Mouse (Mus musculus) heart, postnatal 25 days (tissue): Measurements from ENCODE around the gene Ltc4s. TPM values are rescaled to one million over a fixed set of nuclear protein-coding genes. Genes with fewer than 3 reads are reported as not detected.
A peak's percentile ranks its signal among the peaks of the same experiment; 100 is the strongest.

Experiments used
- DNase-seq: peaks from one replicate; pipeline ENCODE4 v3.0.0; 2022; ENCODE audit warnings: low spot score
- intact Hi-C: fragments of 180-260 bp; cut with DNase I; formaldehyde crosslinking; loops from one replicate; pipeline ENCODE4 v1.15.1; 2025
- total RNA-seq, 2 experiments: library from RNA; stranded (reverse); gene quantifications; 2 replicates each; pipeline ENCODE4 v1.2.3; 2021

The Ltc4s gene
- total RNA-seq, 2 experiments from 2014 or later: 4.8 to 7.8 TPM

DNA sequence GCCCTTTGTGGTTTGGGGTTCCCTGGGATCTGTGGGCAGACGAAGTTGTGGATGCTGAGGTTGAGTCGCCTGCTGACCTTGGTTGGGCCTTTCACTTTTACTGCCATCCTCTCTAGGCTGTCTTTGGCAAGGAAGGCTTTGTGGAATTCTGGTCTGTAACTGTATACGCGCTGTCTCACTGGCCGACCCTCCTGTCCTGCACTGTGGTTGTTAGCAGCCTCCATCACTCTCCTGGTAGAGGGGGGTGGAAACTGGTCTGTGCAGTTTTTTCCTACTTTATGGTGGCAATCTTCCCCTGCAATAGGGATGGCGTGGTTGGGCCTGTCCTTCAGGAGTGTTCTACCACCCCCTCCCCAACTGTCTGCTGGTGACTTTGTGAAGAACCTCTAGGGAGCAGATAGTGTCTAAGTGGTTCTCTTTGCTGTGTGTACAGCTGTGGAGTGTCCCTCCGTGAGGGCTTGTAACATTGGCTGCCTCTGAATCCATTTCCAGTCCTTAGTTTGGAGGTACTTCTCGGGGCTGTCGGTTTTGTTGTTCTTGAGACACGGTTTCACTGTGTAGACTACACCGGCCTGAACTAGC, 14.4 kb upstream of the Ltc4s start:
- no peak for DNase-seq
- intact Hi-C loops: no loop called here

DNA sequence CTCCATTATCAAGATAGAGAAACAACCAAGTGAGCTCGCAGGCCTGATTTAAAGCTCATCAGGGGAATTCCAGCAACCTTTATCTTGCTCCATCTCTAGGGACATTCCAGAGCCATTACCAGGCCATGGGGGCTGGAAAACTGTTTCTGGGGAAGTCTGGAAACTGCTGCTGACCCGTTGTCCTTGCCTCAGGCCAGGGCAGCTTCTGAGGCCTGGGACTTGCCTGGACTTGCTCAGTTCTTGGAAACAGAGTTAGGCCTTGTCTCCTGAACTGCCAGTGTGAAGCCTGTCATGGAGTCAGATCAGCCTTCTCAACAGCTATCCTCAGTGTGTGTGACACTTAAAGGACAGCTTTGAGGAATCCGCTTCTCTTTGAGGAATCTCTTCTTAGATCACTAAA, 13.8 kb upstream of the Ltc4s start:
- DNase-seq: no peak
- intact Hi-C loops: no loop called here

DNA sequence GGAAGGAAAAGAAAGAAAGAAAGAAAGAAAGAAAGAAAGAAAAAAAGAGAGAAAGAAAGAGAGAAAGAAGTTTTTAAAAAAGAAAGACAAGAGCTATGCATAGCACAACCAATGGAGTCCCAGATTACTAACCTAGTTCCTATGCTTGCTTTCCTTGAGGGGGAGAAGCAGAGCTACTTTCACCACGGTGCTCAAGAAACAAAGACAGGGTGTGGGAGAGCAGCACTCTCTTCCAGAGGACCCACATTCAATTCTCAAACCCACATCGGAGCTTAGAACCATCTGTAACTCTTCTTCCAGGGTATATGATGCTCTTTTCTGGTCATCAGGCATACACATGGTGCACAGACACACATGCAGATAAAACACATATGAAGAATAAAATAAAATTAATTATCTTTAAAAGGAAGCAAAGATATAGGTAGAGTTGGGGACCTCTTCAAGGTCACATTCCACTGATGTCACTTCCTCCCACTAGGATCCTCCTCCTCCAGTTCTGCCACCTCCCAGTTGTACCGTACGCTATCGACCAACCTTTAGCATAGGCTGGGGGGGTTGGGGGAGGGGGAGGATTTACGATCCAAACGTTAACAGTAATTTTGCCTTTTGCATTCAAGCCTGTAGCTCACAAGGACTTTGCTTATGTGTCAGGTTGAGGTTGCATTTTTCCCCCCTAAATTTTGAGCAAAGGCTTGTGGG, 10.2 kb upstream of the Ltc4s start:
- no peak for DNase-seq
- intact Hi-C loops: no loop called here

DNA sequence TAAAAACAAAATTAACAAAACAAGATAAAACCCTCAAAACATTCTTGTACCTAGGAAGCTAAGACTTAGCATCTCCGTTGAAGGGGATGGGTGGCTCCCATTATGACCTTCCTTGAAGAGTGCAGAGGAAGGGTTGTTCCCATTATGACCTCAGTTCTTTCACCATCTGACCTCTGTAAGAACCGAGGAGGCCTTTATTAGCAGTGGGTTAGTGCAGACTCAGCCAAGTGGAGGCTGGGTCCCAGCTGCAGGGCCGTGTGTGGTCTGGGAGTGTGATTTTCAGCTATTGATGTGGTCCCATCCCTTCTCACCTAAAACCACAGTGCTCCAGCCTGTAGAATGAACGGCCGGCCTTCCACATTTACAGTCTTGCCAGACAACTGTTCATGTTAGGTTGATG, 6.9 kb upstream of the Ltc4s start:
- no peak for DNase-seq
- intact Hi-C loops: no loop called here

DNA sequence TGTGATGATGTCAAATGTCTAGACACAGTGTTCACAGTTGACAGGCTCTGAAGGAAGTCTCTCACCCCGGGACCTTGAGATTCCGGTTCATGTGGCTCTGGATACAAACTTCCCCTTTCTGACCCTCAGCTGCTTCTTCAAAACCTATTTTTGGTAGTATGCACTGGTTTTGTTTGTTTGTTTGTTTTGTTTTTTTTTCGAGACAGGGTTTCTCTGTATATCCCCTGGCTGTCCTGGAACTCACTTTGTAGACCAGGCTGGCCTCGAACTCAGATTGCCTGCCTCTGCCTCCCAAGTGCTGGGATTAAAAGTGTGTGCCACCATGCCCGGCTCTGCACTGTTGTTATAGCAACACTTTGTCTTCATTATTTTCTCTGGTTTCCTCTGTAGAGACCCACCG, 5.5 kb upstream of the Ltc4s start:
- intact Hi-C loops: no loop called here
- no peak for DNase-seq

DNA sequence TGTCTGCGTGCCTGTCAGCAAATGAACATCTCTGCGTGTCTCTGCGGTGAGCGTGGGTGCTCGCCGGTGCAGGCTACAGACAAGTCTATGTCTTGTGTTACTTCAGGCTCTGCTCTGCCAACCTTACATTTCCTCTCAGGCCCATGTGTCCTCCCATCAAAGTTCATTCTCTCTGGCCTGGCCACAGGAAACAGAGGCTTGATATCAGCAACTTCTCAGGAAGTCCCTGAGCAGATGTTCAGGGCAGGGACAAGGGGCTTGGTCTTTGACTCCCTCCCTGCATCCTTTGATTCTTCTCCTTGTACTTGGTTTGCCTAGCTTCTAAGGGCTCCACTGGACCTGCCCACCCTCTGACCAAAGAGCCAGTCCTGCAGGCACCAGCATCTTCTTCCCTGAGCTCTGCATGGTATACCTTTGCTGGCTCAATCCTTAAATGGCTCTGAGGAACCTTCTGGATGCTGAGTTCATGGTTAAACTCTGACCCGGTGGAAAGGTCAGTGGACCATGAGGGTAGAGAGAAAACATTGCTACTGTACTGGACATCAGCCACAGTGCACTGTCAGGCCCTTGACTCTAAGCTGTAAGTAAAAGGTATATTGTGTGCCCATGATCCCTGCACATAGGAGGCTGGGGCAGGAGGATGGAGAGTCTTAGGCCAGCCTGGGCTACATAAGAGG, 2.0 kb upstream of the Ltc4s start:
- intact Hi-C loops: no loop called here
- DNase-seq: no peak

DNA sequence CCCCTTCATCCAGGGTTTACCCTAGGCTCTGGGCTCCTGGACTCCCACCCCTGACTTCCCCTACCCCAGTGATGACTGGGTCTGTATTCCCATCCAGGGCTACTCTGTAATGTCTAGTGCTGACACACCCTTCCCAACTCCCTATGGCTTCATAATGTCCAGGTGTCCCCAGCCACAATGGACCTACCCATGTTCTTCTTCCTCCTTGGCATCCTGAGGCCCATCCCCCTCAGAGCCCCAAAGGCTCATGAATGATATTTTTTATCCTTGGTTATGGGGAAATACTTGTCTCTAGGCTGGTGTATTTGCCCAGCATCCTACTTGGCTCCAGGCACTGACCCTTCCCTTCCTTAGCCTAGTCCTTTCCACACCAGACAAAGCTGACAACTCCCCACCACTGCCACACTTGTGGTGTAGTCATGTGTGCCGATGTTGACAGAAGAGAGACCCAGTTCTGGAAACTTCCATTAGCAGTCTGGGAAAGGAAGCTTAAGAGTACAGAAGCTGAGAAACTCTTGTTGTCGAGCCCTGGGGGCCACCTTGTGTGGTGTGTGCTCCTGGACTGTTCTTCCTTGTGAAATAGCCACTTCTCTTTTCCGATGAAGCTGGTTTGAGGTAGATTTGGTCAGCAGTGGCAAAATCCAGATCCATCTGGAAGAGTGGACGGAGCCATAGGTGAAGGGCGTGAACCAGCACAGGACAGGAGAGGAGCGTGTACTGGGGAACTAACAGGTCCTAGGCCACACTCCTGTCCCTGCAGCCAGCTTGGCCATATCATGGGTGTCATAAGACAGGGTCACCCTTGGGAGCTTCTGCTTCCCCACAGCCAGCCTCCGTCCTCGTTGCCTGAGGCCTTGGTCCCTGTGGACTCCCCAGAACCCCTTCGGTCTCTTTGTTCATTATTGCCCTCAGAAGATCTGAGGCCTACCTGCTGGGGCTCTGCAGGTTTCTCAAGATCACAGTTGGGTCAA, 690 bp upstream of the Ltc4s start:
- intact Hi-C loops: loop anchor here (5.0 kb wide), 1 partner anchor 123 kb away; no protein-coding TSS in a partner anchor
- DNase-seq: no peak

DNA sequence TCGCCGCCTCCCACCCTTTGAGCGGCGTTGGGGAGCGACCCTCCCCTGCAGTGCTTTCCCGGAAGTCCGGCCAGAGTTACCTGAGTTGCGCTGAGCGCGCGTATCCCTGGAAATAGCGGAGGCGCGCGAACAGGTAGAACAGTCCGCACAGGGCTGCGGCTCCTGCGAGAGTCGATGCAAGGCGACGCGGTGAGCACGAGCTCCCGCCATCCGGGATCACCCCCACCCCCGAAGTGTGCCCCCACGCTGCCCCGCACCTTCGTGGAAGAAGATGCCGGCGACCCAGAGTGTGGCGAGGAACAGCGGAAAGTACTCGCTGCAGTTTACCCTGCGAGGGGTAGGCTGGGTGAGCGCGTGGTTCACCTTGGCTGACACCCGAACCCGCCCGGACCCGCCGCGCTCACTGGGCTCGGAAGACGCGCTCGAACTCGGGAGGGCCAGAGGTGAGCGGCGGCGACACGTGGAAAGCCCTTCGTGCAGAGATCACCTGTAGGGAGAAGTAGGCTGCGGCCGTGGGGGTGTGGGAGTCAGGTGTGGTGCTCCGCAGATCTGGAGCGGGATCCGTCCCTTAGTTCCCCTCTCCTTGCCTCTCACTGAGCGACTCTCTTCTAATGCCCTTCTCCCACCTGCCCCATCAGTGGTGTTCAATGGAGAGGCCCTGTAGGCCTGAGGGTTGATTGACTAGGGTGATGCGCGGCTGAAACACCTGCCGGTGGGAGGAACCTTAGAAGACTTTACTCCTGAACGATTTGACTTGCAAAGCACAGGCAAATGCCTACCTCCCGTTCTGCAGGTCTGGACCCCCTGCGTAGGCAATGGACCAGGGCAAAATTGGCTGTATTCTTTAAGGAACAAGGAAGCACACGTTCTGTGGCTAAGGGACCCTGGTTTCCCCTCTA, 1.2 kb downstream of the Ltc4s start:
- intact Hi-C loops: loop anchor here (2.0 to 5.0 kb wide), 2 partner anchors 54 to 125 kb away; no protein-coding TSS in a partner anchor
- DNase-seq: no peak

DNA sequence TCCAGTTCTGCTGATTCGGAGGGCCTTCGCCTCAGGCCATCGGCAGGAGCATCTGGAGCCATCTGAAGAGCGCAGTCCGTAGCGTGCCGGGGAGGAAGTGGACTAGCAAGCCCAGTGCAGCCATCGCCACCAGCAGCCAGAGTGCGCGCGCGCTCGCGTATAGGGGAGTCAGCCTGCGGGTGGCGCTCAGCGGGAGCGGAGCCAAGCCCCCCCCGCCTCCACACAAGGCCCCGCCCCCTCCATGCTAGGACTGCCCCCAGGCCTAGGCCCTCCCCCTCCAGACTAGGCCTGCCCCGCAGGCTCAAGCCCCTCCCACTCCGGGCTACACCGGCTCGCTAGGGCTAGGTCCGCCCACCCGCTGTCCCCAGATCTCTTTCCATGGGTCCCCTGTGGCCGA, 1.9 kb downstream of the Ltc4s start:
- peak; percentile 77 for DNase-seq
- intact Hi-C loops: loop anchor here (2.0 to 5.0 kb wide), 2 partner anchors 54 to 126 kb away; no protein-coding TSS in a partner anchor

DNA sequence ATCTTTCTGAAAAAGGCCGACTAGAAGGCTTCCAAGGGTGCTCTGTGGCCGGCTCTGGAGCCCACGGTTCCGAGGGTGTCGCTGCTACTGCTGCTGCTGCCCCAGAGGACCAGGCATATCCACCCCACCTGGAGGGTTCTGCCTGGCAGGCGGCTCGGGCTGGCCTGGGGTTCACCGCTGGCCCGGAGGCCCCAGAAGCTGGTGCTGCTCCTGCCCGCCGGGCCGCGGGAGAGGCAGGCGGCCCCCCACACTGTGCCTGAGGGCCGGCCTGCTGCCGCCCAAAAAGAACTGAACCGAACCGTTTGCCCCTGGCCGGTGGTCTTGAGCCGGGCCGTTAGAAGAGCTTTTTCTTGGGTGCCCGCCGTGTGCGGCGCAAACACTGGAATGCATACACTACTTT, 3.8 kb downstream of the Ltc4s start:
- intact Hi-C loops: loop anchor here (5.0 kb wide), 2 partner anchors 128 to 247 kb away; no protein-coding TSS in a partner anchor
- no peak for DNase-seq

DNA sequence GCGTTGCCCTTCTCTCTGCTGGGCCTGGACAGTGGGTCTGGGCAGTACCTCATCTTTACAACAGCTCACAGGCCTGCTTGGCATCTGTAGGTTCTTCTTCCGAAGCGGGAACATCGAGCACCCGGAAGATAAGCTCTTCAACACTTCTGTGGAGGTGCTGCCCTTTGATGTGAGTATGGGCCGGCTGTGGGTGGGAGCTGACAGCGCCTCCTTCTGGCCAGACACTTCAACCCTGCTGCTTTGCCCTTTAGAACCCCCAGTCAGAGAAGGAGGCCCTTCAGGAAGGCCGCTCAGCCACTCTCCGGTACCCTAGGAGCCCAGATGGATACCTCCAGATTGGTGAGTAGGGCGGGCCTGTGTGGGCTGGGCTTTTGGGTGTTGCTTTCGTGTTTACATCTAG, 4.4 kb downstream of the Ltc4s start:
- no peak for DNase-seq
- intact Hi-C loops: loop anchor here (5.0 kb wide), 1 partner anchor 247 kb away; no protein-coding TSS in a partner anchor

DNA sequence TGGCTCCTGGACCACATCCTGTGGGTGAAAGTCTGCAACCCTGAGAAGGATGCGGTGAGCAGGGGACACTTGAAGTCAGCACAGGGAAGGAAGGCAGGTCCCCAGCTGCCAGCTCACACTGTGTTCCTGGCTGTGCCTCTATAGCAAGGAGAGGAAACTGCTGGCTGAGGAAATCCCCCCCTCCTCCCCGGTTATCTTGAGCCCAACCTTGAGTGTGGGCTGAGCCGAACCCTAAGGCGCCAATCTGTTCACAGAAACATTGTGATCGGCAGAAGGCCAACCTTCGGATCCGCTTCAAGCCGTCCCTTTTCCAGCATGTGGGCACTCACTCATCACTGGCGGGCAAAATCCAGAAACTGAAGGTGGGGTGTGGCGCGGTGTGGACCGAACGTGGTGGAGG, 5.4 kb downstream of the Ltc4s start:
- intact Hi-C loops: loop anchor here (5.0 kb wide), 1 partner anchor 246 kb away; no protein-coding TSS in a partner anchor

DNA sequence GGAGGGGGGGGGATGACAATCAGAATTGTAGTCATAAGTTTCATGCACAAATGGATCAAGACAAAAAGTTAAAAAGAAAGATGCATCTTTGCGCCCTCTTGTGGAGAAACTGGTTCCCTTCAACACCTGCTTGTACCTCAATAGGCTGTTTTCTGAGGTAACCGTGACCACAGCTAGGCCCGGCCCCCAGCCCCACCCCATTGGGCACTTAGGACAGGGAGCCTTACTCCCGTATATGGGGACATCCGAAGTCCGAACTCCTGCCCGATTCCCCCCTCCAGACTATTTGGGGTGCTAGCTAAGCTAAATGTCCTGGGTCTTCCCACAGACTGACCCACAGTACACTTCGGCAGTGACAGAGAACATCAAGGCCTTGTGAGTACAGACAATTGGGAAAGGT, 7.0 kb downstream of the Ltc4s start:
- intact Hi-C loops: loop anchor here (2.0 to 5.0 kb wide), 2 partner anchors 71 to 244 kb away; no protein-coding TSS in a partner anchor
- DNase-seq: no peak

More for the DNA sequence above, 5.4 kb downstream of the Ltc4s start:
- DNase-seq: no peak

DNA sequence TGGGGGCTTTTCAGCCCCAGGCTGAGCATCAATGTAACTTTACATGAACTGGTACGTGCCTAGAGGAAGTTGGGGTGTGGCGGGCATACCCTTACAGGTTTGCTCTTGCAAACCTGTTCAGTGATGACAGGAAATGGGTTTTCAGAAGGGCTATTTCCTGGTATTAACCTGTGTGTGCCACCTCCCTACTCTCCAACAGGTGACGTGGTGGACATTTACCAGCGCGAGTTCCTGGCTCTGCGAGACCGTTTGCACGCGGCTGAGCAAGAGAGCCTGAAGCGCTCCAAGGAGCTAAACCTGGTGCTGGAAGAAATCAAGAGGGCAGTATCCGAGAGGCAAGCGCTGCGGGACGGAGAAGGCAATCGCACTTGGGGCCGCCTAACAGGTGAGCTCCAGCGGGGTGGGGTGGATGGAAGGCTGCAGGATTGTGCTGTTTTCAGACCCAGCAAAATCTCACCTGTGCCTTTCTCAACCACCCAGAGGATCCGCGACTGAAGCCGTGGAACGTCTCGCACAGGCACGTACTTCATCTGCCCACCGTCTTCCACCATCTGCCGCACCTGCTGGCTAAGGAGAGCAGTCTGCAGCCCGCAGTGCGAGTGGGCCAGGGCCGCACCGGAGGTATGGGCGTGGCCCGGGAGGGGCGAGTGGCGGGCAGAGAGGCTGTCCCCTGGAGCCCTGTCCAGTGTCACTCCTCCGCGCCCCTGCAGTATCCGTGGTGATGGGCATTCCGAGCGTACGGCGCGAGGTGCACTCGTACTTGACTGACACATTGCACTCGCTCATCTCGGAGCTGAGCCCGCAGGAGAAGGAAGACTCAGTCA, 7.7 kb downstream of the Ltc4s start:
- intact Hi-C loops: loop anchor here (2.0 to 5.0 kb wide), 2 partner anchors 70 to 243 kb away; no protein-coding TSS in a partner anchor
- no peak for DNase-seq

DNA sequence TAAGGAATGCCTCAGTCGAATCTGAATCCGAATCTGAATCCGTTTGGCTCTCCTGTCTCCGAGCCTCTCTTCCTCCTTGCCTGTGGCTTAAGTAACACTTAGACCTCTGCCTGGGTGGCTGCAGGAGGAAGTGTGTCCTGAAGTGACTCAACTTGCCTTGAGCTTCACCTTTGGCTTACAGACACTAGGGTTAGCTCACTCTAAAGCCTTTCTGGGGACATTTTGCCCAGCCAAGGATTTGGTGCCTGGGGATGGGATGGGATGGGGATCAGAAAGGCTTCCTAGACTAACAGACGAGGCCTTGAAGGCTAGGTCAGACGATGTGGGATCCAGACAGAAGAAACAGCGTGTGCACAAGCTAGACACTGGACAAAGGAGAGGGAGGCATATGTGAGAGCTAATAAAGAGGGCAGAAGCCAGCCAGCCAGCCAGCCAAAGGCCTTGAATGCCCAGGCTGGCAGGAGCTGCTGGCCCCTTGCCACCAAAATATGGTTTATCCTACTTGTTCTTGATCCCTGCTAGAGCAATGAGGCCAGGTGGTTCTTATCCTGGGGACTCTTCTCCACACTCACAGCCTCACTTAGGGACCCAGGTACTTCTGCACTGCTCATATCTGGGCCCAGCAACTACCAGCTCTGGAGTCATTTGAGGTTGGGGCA, 9.0 kb downstream of the Ltc4s start:
- intact Hi-C loops: loop anchor here (5.0 kb wide), 3 partner anchors 33 to 202 kb away; partner anchors contain the start of genes Rnf130 and Tbc1d9b

DNA sequence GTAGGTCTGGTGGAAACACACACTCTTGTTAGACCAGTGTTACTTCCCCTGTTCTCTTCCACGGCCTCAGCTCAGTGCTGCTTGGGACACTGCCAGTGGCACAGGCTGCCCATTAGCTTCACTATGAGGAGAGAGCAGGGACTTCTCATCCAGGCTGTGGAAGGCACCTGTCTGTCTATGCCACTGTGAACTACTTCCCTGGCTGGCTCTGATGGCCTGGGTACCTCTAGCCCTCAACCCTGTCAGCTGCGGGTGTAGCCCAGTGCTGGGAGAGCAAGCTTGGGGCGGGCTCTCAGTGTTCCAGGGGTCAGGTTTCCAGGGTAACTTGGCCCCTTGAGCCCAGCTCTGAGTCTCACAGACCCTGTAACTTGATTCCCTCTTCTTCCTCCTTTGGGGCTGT, 9.6 kb downstream of the Ltc4s start:
- intact Hi-C loops: loop anchor here (5.0 kb wide), 3 partner anchors 34 to 201 kb away; partner anchors contain the start of genes Rnf130 and Tbc1d9b

More for the DNA sequence above, 9.0 kb downstream of the Ltc4s start:
- no peak for DNase-seq

DNA sequence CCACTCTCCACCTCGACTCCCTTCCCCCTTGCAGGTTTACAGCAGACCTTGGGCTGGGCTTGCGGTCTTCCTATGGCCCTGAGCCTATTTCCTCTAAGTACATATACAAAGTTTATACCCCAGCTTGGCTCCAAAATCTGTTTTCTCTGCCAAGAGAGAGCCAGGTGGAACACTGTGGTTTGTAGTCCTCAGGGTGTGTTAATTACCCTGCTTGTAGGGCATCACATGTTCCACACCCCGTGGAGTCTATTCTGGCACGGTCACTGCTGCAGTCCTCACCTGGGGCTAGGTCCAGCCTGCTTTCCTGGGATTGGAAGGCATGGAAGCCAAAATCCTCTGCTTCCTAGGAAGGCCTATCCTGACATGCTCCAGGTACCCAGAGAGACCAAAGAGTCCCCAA, 10.7 kb downstream of the Ltc4s start:
- intact Hi-C loops: loop anchor here (5.0 kb wide), 3 partner anchors 35 to 200 kb away; partner anchors contain the start of genes Rnf130 and Tbc1d9b
- no peak for DNase-seq

More for the DNA sequence above, 9.6 kb downstream of the Ltc4s start:
- no peak for DNase-seq
